Mouse (Mus musculus) small intestine, adult 2 months (tissue): ENCODE results near the gene Krtap24-1. TPM values are rescaled to one million over a fixed set of nuclear protein-coding genes. Genes with fewer than 3 reads are reported as not detected.
A peak's percentile ranks its signal among the peaks of the same experiment; 100 is the strongest.

Experiments
- H3K27ac ChIP-seq: fragments of 200-500 bp; 2 replicates; pipeline ENCODE4 v1.5.1; 2012; ENCODE audit warnings: low read depth, low read length, control low read depth, inconsistent platforms; ENCODE audit not compliant: insufficient read depth
- H3K27me3 ChIP-seq: fragments of 200-500 bp; 2 replicates; pipeline ENCODE4 v1.6.1; 2012; ENCODE audit warnings: mild to moderate bottlenecking, moderate library complexity, low read length, inconsistent platforms; ENCODE audit not compliant: control insufficient read depth, insufficient read depth
- H3K36me3 ChIP-seq: fragments of 200-500 bp; 2 replicates; pipeline ENCODE4 v1.6.1; 2012; ENCODE audit warnings: mild to moderate bottlenecking, low read length, control low read depth, inconsistent platforms; ENCODE audit not compliant: control insufficient read depth, insufficient read depth
- H3K4me1 ChIP-seq: fragments of 200-500 bp; 2 replicates; pipeline ENCODE4 v1.6.1; 2012; ENCODE audit warnings: low read length, inconsistent platforms, mixed read lengths; ENCODE audit not compliant: control insufficient read depth, insufficient read depth, insufficient read length
- H3K4me3 ChIP-seq: fragments of 200-500 bp; 2 replicates; pipeline ENCODE4 v1.5.1; 2012; ENCODE audit warnings: low read depth, mild to moderate bottlenecking, control low read depth, inconsistent platforms, low read length, moderate library complexity
- CTCF ChIP-seq: fragments of 200-500 bp; IDR thresholded peaks from 2 replicates; pipeline ENCODE4 v1.5.1; 2012; ENCODE audit warnings: low read depth, mild to moderate bottlenecking, control low read depth, inconsistent platforms, low read length, moderate library complexity, mixed read lengths; ENCODE audit not compliant: insufficient replicate concordance, insufficient read length; ENCODE audit errors: extremely low read depth
- POLR2A ChIP-seq: fragments of 200-500 bp; IDR thresholded peaks from 2 replicates; pipeline ENCODE4 v1.6.1; 2012; ENCODE audit warnings: low read depth, mild to moderate bottlenecking, control low read depth, inconsistent platforms, low read length, moderate library complexity
- WGBS: fragments of 180-500 bp; shearing (Covaris S2); methylation state at CpG from one replicate; pipeline ENCODE4 v1.1.7; 2018; 5-methylcytosine and 5-hydroxymethylcytosine counted together
- polyA plus RNA-seq: library from polyadenylated mRNA; depleted of rRNA; stranded (reverse); fragments of >200 nt; gene quantifications from 2 replicates; pipeline ENCODE4 v1.2.3, GENCODE M21; 2012

The Krtap24-1 gene
- polyA plus RNA-seq, 1 experiment: not detected

DNA sequence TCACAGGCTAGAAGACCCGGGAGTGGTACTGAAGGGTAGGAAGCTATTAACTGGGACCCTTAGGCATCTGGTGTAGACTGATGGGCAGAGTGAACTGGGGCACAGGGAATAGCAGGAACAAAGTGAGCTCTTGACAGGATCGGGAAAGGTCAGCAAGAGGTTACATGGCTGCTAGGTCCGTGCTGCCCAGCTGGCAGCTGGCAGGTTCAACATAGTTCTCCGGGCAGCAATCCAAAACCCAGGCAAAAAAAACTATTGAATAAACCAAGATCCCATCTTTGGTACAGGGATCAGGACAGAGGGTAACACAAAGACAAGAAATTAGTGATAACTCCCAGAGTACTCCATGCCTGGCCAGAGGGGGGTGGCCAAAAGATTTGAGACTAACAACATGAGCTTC lies 23.1 kb upstream of the Krtap24-1 start:
- Histone ChIP-seq H3K4me3 (no peak overlapping the region), H3K4me1 (peaks cover 4% of the 10 kb centered on the region; the same call in 1 of the 2 replicates), H3K36me3 (no peaks in the 10 kb centered on the region), H3K27ac (no peak overlapping the region), H3K27me3 (no peaks in the 10 kb centered on the region)
- TF ChIP-seq POLR2A (no peak), CTCF (no peak)
- WGBS: 31% methylated on average over 4 of the region's 4 CpGs

DNA sequence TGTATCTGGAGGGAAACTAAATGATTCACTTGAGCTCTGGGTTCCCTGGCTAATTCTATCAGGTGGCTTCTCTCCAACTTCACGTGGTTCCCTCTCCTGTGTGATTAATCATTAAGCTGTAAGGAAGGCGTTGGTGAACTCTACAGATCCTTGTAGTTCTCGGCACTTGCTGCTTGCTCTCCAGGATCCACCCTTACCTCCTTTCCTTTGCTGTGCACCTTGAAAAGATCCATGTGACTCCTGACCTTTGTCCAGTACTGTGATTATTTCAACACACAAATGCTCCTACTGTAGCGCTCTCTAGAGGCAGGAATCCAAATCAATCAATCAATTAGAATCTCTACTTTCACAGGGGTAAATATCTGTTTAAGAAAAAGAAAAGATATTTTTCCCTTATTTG lies 19.4 kb upstream of the Krtap24-1 start:
- WGBS: 18% methylated on average over 4 of the region's 4 CpGs
- TF ChIP-seq CTCF (no peak), POLR2A (no peak)
- Histone ChIP-seq H3K36me3 (no peaks in the 10 kb centered on the region), H3K4me1 (peaks cover 4% of the 10 kb centered on the region; the same call in 1 of the 2 replicates), H3K27me3 (no peaks in the 10 kb centered on the region), H3K4me3 (no peak overlapping the region), H3K27ac (no peak overlapping the region)

DNA sequence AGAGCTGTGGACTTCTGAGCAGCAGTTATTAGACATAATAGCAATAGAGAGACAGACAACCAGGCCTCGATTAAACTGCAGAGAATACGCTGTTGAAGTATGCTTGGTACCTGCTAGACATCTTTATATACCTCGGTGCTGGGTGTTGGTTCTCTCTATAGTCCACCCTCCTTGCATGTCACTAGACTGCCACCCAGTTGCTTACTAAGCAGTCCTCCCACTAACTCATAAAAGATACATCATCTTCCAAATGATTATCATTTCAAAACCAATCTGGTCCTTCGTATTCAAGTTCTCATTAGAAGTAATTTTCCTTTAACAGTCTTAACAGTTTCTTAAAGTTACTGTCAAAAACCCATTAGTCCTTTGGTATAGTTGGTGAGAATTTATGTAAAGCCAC lies 15.5 kb upstream of the Krtap24-1 start, which contains the start of gene 2310079G19Rik:
Gene 2310079G19Rik, minus strand, starts transcription at position 101 of the 400 bp plus-strand sequence.
- no peaks in the 10 kb centered on the region for H3K36me3 ChIP-seq
- H3K27me3 ChIP-seq: no peaks in the 10 kb centered on the region
- H3K4me3 ChIP-seq: no peak within 1 kb of the TSS
- WGBS: 93% methylated on average over 4 of the region's 4 CpGs
- H3K4me1 ChIP-seq: peaks cover 4% of the 10 kb centered on the region; the same call in 1 of the 2 replicates
- TF ChIP-seq CTCF (no peak), POLR2A (no peak)
- H3K27ac ChIP-seq: no peak within 1 kb of the TSS

DNA sequence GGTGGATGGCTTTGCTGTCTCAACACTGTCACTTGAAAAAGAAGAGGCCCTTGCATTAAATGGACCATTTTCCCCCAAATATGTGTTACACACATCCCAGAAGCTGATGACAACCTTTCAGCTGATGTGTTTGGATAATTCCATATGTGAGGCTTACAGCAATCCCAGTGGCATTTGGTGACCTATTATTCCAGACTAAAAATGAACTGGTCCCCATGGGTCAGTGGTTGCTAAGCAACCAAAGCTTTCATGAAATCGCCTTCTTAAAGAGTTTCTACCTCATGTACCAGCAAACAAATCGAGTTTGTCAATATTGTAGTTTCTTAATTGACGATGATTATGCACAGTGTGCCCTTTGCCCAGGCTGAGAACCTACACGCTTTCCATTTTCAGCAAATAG lies 633 bp upstream of the Krtap24-1 start:
- Histone ChIP-seq H3K27me3 (no peaks in the 10 kb centered on the region), H3K4me1 (no peaks in the 10 kb centered on the region), H3K27ac (no peak overlapping the region), H3K4me3 (no peak overlapping the region), H3K36me3 (no peaks in the 10 kb centered on the region)
- TF ChIP-seq CTCF: no peak
- no peak for TF ChIP-seq POLR2A
- 73% methylated on average over 4 of the region's 4 CpGs for WGBS

DNA sequence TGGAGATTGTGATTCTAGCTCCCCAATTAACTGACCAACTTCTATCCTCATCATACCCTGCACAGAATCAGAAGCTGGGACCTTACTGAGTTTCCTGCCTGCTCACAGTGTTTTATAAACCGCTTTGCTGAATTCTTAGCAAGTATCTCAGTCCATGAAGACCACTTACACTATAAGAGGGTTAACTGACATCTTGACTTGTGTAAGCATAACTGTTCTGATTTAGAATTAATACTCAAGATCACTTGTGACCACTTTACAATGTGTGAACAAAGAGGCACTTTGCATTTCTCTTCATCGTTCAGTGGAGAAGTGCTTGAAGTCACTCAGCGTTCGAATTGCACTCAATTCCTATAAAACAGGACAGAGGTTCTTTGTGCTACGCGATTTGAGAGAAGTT lies 7.5 kb downstream of the Krtap24-1 start:
- Histone ChIP-seq H3K36me3 (no peaks in the 10 kb centered on the region), H3K4me1 (peaks cover 6% of the 10 kb centered on the region; the same call in 1 of the 2 replicates), H3K27ac (no peak overlapping the region), H3K27me3 (no peaks in the 10 kb centered on the region), H3K4me3 (no peak overlapping the region)
- TF ChIP-seq POLR2A (no peak), CTCF (no peak)
- 89% methylated on average over 6 of the region's 6 CpGs for WGBS

DNA sequence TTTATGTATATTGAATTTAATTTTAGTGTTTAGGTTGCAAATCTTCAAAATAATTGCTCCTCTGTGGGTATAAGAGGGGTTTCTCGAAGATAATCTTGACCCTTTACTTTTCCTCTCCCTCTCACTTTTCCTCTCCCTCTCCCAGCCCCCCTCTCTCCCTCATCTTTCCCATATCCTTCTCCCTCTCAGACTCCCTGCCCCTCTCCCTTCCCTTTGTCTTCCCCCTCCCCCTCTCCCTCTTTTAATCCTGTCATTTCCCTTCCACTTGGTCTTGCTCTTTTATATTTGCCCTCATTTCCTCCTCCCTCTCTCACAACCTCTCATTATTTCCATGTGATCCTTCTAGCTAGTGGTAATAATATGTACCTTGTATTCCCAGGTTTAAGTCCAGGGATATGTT lies 9.6 kb downstream of the Krtap24-1 start:
- WGBS: 83% methylated on average over 1 of the region's 1 CpGs
- Histone ChIP-seq H3K27me3 (no peaks in the 10 kb centered on the region), H3K4me3 (no peak overlapping the region), H3K36me3 (no peaks in the 10 kb centered on the region), H3K4me1 (peaks cover 9% of the 10 kb centered on the region; the same call in 1 of the 2 replicates), H3K27ac (no peak overlapping the region)
- TF ChIP-seq POLR2A (no peak), CTCF (no peak)

DNA sequence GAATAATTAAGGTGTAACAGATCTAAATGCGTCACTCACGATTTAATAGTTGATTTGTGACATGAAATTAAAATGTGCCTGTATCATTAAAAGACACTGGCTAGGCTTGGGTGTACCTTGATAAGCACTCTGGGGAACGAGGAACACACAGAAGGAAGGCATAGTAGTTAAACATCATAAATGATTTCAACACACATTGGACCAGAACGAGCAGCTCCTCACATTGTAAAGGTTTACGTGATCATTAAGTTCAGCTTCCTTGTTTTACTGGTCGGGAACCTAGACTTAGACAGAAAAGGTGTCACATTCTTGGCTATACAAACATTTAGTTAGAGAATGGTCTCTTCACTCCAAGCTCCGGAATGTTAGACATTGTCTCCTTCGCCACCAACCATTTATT lies 11.8 kb downstream of the Krtap24-1 start:
- H3K27ac ChIP-seq: peak overlapping the region; percentile 86
- no peak overlapping the region for H3K4me3 ChIP-seq
- 26% methylated on average over 8 of the region's 8 CpGs for WGBS
- H3K4me1 ChIP-seq: peaks cover 9% of the 10 kb centered on the region; the same call in 1 of the 2 replicates
- TF ChIP-seq POLR2A: no peak
- TF ChIP-seq CTCF: no peak
- H3K27me3 ChIP-seq: no peaks in the 10 kb centered on the region
- H3K36me3 ChIP-seq: no peaks in the 10 kb centered on the region

DNA sequence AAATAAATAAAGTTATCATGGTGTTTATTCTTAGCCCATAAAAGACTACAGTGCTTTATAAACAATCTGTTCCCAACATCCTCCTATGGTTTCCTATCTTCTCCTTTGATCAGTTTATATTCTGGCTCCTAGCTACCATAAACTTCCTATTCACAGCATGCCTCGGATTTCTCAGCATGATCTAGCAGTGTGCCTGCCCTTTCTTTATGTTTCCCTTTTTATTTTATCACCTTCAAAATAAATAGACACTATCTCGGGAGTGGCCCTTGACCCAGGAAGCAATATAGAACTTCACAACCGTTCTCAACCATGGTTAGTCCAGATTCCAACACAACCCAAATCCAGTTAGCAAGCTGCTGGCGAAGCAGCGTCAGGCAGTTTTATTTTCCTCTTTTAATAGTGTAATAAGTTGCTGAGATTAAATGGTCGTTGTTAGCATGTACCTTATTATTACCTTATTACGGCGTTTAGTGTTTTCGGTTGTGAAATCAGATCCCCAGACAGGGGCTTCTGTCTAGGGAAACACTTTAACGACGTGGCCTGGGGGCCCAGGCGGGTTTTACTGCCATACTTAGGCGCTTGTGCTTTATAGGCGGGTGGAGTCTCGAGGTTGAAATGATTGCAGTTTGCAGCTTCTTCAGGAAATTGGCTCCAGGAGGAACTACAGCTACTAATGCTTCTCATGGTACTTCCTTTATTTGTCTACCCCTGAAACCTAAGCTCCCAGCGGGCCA lies 12.4 kb downstream of the Krtap24-1 start:
- Histone ChIP-seq H3K4me1 (peaks cover 9% of the 10 kb centered on the region; the same call in 1 of the 2 replicates), H3K27ac (peak overlapping the region; percentile 86), H3K4me3 (peak overlapping the region; percentile 20; the same call in 1 of the 2 replicates), H3K27me3 (no peaks in the 10 kb centered on the region), H3K36me3 (no peaks in the 10 kb centered on the region)
- TF ChIP-seq CTCF (no peak), POLR2A (no peak)
- WGBS: 17% methylated on average over 16 of the region's 16 CpGs
